Mouse (Mus musculus) MEL (cell line): ENCODE data around the gene Srgap2. TPM values are rescaled to one million over a fixed set of nuclear protein-coding genes. Genes with fewer than 3 reads are reported as not detected.

ENCODE experiments used
- DNase-seq: peaks from one replicate; pipeline ENCODE4 v3.0.0; 2011; ENCODE audit warnings: low read depth, low spot score
- H3K27ac ChIP-seq: 2 replicates; pipeline ENCODE4 v1.5.1; 2012; ENCODE audit warnings: low read depth, mild to moderate bottlenecking, control low read depth, low read length, moderate library complexity; ENCODE audit not compliant: control insufficient read depth
- H3K27me3 ChIP-seq, 2 experiments: fragments of 150-350 bp in 1 of 2; sonication (generic) in 1 of 2; 2 replicates each; pipeline ENCODE4 v1.6.1; 2012; ENCODE audit warnings: low read length in 2 of 2, mild to moderate bottlenecking in 2 of 2, improper control_type of control experiment in 1 of 2, moderate library complexity in 1 of 2; ENCODE audit not compliant: insufficient read depth in 2 of 2, control insufficient read depth in 1 of 2
- H3K36me3 ChIP-seq, 2 experiments: 2 replicates each; pipeline ENCODE4 v1.6.1; 2012 to 2014; ENCODE audit warnings: low read length in 2 of 2, improper control_type of control experiment in 1 of 2, inconsistent platforms in 1 of 2, mild to moderate bottlenecking in 1 of 2; ENCODE audit not compliant: insufficient read depth in 2 of 2, control insufficient read depth in 1 of 2
- H3K4me1 ChIP-seq, 2 experiments: fragments of 150-350 bp in 1 of 2; sonication (generic) in 1 of 2; 2 replicates each; pipeline ENCODE4 v1.6.1; 2012; ENCODE audit warnings: low read length in 2 of 2, improper control_type of control experiment in 1 of 2, mild to moderate bottlenecking in 1 of 2; ENCODE audit not compliant: insufficient read depth in 2 of 2, control insufficient read depth in 1 of 2
- H3K4me3 ChIP-seq, 2 experiments: fragments of 150-350 bp in 1 of 2; sonication (generic) in 1 of 2; 2 replicates each; pipeline ENCODE4 v1.5.1; 2012; ENCODE audit warnings: low read depth in 2 of 2, low read length in 2 of 2, mild to moderate bottlenecking in 2 of 2, moderate library complexity in 2 of 2, control low read depth in 1 of 2, improper control_type of control experiment in 1 of 2; ENCODE audit not compliant: control insufficient read depth in 1 of 2, insufficient read depth in 1 of 2
- H3K79me2 ChIP-seq: 2 replicates; pipeline ENCODE4 v1.6.1; 2012; ENCODE audit warnings: mild to moderate bottlenecking, low read length, moderate library complexity; ENCODE audit not compliant: control insufficient read depth, poor library complexity, insufficient read depth
- H3K9ac ChIP-seq: 2 replicates; pipeline ENCODE4 v1.6.1; 2012; ENCODE audit warnings: low read depth, mild to moderate bottlenecking, control low read depth, low read length, moderate library complexity; ENCODE audit not compliant: control insufficient read depth, poor library complexity, severe bottlenecking
- H3K9me3 ChIP-seq: fragments of 150-350 bp; sonication (generic); replicated peaks from 2 replicates; pipeline ENCODE4 v1.6.1; 2012; ENCODE audit warnings: mild to moderate bottlenecking, low read length, improper control_type of control experiment, moderate library complexity; ENCODE audit not compliant: insufficient read depth
- BHLHE40 ChIP-seq: IDR thresholded peaks from 2 replicates; pipeline ENCODE4 v1.6.1; 2012; ENCODE audit warnings: low read depth, mild to moderate bottlenecking, inconsistent platforms, low read length, improper control_type of control experiment, borderline replicate concordance
- CHD1 ChIP-seq: IDR thresholded peaks from 2 replicates; pipeline ENCODE4 v1.6.1; 2012; ENCODE audit warnings: low read depth, mild to moderate bottlenecking, inconsistent platforms, low read length, improper control_type of control experiment
- CTCF ChIP-seq, 3 experiments: IDR thresholded peaks in 2 of 3; conservative IDR thresholded peaks in 1 of 3; 2 replicates each; pipeline ENCODE4 v1.5.1; 2011 to 2012; ENCODE audit warnings: low read length in 3 of 3, low read depth in 2 of 3, mild to moderate bottlenecking in 2 of 3, improper control_type of control experiment in 1 of 3, inconsistent platforms in 1 of 3, mixed read lengths in 1 of 3, moderate library complexity in 1 of 3; ENCODE audit not compliant: control insufficient read depth in 1 of 3, insufficient read depth in 1 of 3, poor library complexity in 1 of 3, severe bottlenecking in 1 of 3
- EP300 ChIP-seq, 2 experiments: IDR thresholded peaks; 2 replicates each; pipeline ENCODE4 v1.6.1; 2011; ENCODE audit warnings: improper control_type of control experiment in 2 of 2, low read length in 2 of 2, low read depth in 1 of 2, mild to moderate bottlenecking in 1 of 2
- ETS1 ChIP-seq: IDR thresholded peaks from 2 replicates; pipeline ENCODE4 v1.6.1; 2012; ENCODE audit warnings: low read depth, mild to moderate bottlenecking, inconsistent platforms, low read length, improper control_type of control experiment, moderate library complexity
- GABPA ChIP-seq: IDR thresholded peaks from 2 replicates; pipeline ENCODE4 v1.6.1; 2012; ENCODE audit warnings: low read depth, mild to moderate bottlenecking, inconsistent platforms, low read length, improper control_type of control experiment, moderate library complexity
- HCFC1 ChIP-seq: IDR thresholded peaks from 2 replicates; pipeline ENCODE4 v1.6.1; 2012; ENCODE audit warnings: low read depth, mild to moderate bottlenecking, inconsistent platforms, low read length, improper control_type of control experiment, moderate library complexity
- KAT2A ChIP-seq: conservative IDR thresholded peaks from 2 replicates; pipeline ENCODE4 v1.6.1; 2012; ENCODE audit warnings: low read depth, low read length, improper control_type of control experiment, inconsistent platforms
- MAX ChIP-seq: IDR thresholded peaks from 2 replicates; pipeline ENCODE4 v1.6.1; 2011; ENCODE audit warnings: low read length, improper control_type of control experiment
- MEF2A ChIP-seq: IDR thresholded peaks from 2 replicates; pipeline ENCODE4 v1.6.1; 2014; ENCODE audit warnings: low read depth, mild to moderate bottlenecking, inconsistent platforms, low read length, improper control_type of control experiment; ENCODE audit not compliant: poor library complexity, insufficient replicate concordance, severe bottlenecking; ENCODE audit errors: extremely low read depth
- MXI1 ChIP-seq: IDR thresholded peaks from 2 replicates; pipeline ENCODE4 v1.6.1; 2011; ENCODE audit warnings: mild to moderate bottlenecking, low read depth, low read length, improper control_type of control experiment
- MYC ChIP-seq: IDR thresholded peaks from 2 replicates; pipeline ENCODE4 v1.6.1; 2011; ENCODE audit warnings: low read depth, mild to moderate bottlenecking, low read length, improper control_type of control experiment, moderate library complexity
- POLR2AphosphoS2 ChIP-seq: IDR thresholded peaks from 2 replicates; pipeline ENCODE4 v1.6.1; 2011; ENCODE audit warnings: low read length, improper control_type of control experiment
- RCOR1 ChIP-seq: IDR thresholded peaks from 2 replicates; pipeline ENCODE4 v1.6.1; 2012; ENCODE audit warnings: low read depth, mild to moderate bottlenecking, inconsistent platforms, low read length, improper control_type of control experiment
- TBP ChIP-seq: IDR thresholded peaks from 2 replicates; pipeline ENCODE4 v1.8.0; 2011; ENCODE audit warnings: low read depth, low read length, improper control_type of control experiment
- UBTF ChIP-seq: IDR thresholded peaks from 2 replicates; pipeline ENCODE4 v1.6.1; 2012; ENCODE audit warnings: low read depth, mild to moderate bottlenecking, inconsistent platforms, low read length, improper control_type of control experiment, moderate library complexity, borderline replicate concordance; ENCODE audit not compliant: insufficient read depth
- ZC3H11A ChIP-seq: IDR thresholded peaks from 2 replicates; pipeline ENCODE4 v1.6.1; 2012; ENCODE audit warnings: low read depth, mild to moderate bottlenecking, inconsistent platforms, low read length, improper control_type of control experiment
- ZNF384 ChIP-seq: IDR thresholded peaks from 2 replicates; pipeline ENCODE4 v1.6.1; 2012; ENCODE audit warnings: low read depth, mild to moderate bottlenecking, inconsistent platforms, low read length, improper control_type of control experiment
- polyA plus RNA-seq, 2 experiments: library from polyadenylated mRNA; stranded (reverse) in 1 of 2; unstranded in 1 of 2; fragments of >175 nt in 1 of 2; fragments of >200 nt in 1 of 2; gene quantifications; 2 replicates each; pipeline versions ENCODE4 v1.2.1 to v1.2.4; 2012; ENCODE audit warnings: low replicate concordance in 2 of 2, low read depth in 1 of 2; ENCODE audit not compliant: insufficient read length in 2 of 2, insufficient read depth in 1 of 2, missing spikeins in 1 of 2
- total RNA-seq: library from RNA; depleted of rRNA; stranded (reverse); fragments of 300-350 nt; gene quantifications from 2 replicates; pipeline ENCODE4 v1.2.3, GENCODE M21; 2012

Srgap2 gene
- total and polyA plus RNA-seq, 3 experiments, result 9.0 to 25.3 TPM; not detected in 1

- no peaks in the 10 kb centered on the region for H3K4me1 ChIP-seq
- no peaks in the 10 kb centered on the region for H3K27me3 ChIP-seq
- H3K4me3 ChIP-seq, result no peak overlapping the region
- DNase-seq, result no peak
- H3K36me3 ChIP-seq, result peaks cover 0 to 2% of the 10 kb centered on the region in 2 experiments; a peak in 3 of 4 replicates
- H3K9me3 ChIP-seq, result no peaks in the 10 kb centered on the region
- no peak overlapping the region for H3K27ac ChIP-seq
- H3K79me2 ChIP-seq, result peaks cover 10% of the 10 kb centered on the region
- H3K9ac ChIP-seq, result no peak overlapping the region
- no peak for TF ChIP-seq MYC
- no peak for TF ChIP-seq UBTF
- no peak for TF ChIP-seq CHD1
- TF ChIP-seq, all 39 proteins: peak for 0
Observed at GRCm38 (mm10) chr1:131455355-131455890, 71.7 kb downstream of the Srgap2 start.

GRCm38 (mm10) chr1:131454386-131454785, 72.8 kb downstream of the Srgap2 start:
- no peaks in the 10 kb centered on the region; a peak in 2 of 4 replicates for H3K36me3 ChIP-seq
- H3K9ac ChIP-seq, result no peak overlapping the region
- peaks cover 6% of the 10 kb centered on the region for H3K79me2 ChIP-seq
- no peak overlapping the region for H3K4me3 ChIP-seq
- H3K27ac ChIP-seq, result no peak overlapping the region
- H3K9me3 ChIP-seq, result no peaks in the 10 kb centered on the region
- DNase-seq, result no peak
- H3K27me3 ChIP-seq, result no peaks in the 10 kb centered on the region
- H3K4me1 ChIP-seq, result no peaks in the 10 kb centered on the region
- TF ChIP-seq GABPA (no peak), ZC3H11A (no peak), MEF2A (no peak), HCFC1 (no peak), ETS1 (no peak), MXI1 (no peak), UBTF (no peak), TBP (no peak), MAX (no peak), RCOR1 (no peak), POLR2AphosphoS2 (no peak), KAT2A (no peak), BHLHE40 (no peak), ZNF384 (no peak), CTCF (IDR thresholded peaks at IDR 0.05 in 2 of 3, conservative IDR thresholded peaks at IDR 0.05 in 1 of 3; ENCODE audit: control insufficient read depth in 1 of 3, insufficient read depth in 1 of 3, low read depth in 2 of 3, low read length in 3 of 3, poor library complexity in 1 of 3, severe bottlenecking in 1 of 3) (no peak), EP300 (IDR thresholded peaks at IDR 0.05; ENCODE audit: low read depth in 1 of 2, low read length in 2 of 2) (no peak)
